Mouse (Mus musculus) left cerebral cortex, adult 18-20 months (tissue): ENCODE results near the gene Sgk2. TPM values are rescaled to one million over a fixed set of nuclear protein-coding genes. Genes with fewer than 3 reads are reported as not detected.

Source experiments
- DNase-seq, 2 experiments: peaks; one replicate each; pipeline ENCODE4 v3.0.0; 2021 to 2022; ENCODE audit warnings: low spot score in 2 of 2, mixed read lengths in 1 of 2
- long read RNA-seq, 2 experiments: library from polyadenylated mRNA; stranded (forward); transcript quantifications; one replicate each; pipeline ENCODE4 v2.0.0; 2021
- total RNA-seq, 2 experiments: library from RNA; stranded (reverse); gene quantifications; 2 replicates each; pipeline ENCODE4 v1.2.3; 2021

The Sgk2 gene
- under 1 TPM; 0.30 to 0.45 TPM for total RNA-seq
- long read RNA-seq, experiment 1, result 0 reads
- long read RNA-seq, experiment 2, partial matches to known transcripts, result 0 of 1 reads
- long read RNA-seq, experiment 2, other reads (novel, unspliced or antisense), result 1 of 1 reads

- DNase-seq, result no peak
Measured at GRCm38 (mm10) chr2:162987218-162987617, at the start of gene Sgk2. TSS of gene Sgk2 (plus strand) at chr2:162987330.

GRCm38 (mm10) chr2:162939562-162939961 is 47.6 kb upstream of the Sgk2 start:
- no peak for DNase-seq

- peak; percentile 46 to 67 for DNase-seq
Measured at GRCm38 (mm10) chr2:162943148-162943846, 43.8 kb upstream of the Sgk2 start, which contains the start of gene L3mbtl1. TSS of gene L3mbtl1 (plus strand) at chr2:162943472.

GRCm38 (mm10) chr2:162943931-162944330 is 43.2 kb upstream of the Sgk2 start:
- DNase-seq, result peak in 1 of 2 experiments; percentile 38

GRCm38 (mm10) chr2:162946964-162947363 is 40.2 kb upstream of the Sgk2 start:
- DNase-seq, result no peak

GRCm38 (mm10) chr2:162947736-162948135 is 39.4 kb upstream of the Sgk2 start:
- DNase-seq, result peak; percentile 22 to 42

GRCm38 (mm10) chr2:162948221-162948620 is 38.9 kb upstream of the Sgk2 start:
- DNase-seq, result no peak

GRCm38 (mm10) chr2:162950776-162951175 is 36.4 kb upstream of the Sgk2 start:
- DNase-seq, result no peak

- no peak for DNase-seq
Measured at GRCm38 (mm10) chr2:162956843-162957242, 30.3 kb upstream of the Sgk2 start.

- DNase-seq, result no peak
Measured at GRCm38 (mm10) chr2:162961321-162961720, 25.8 kb upstream of the Sgk2 start.

GRCm38 (mm10) chr2:162966734-162967133 is 20.4 kb upstream of the Sgk2 start:
- no peak for DNase-seq

- DNase-seq, result peak in 1 of 2 experiments; percentile 23
Measured at GRCm38 (mm10) chr2:162968357-162968756, 18.8 kb upstream of the Sgk2 start.

- no peak for DNase-seq
Measured at GRCm38 (mm10) chr2:162969101-162969500, 18.0 kb upstream of the Sgk2 start.

- no peak for DNase-seq
Measured at GRCm38 (mm10) chr2:162970896-162971295, 16.2 kb upstream of the Sgk2 start.

GRCm38 (mm10) chr2:162972752-162973151 is 14.4 kb upstream of the Sgk2 start:
- no peak for DNase-seq

- DNase-seq, result no peak
Measured at GRCm38 (mm10) chr2:162973206-162973605, 13.9 kb upstream of the Sgk2 start.

GRCm38 (mm10) chr2:162973637-162974036 is 13.5 kb upstream of the Sgk2 start:
- DNase-seq, result no peak

GRCm38 (mm10) chr2:162975157-162975775 is 11.9 kb upstream of the Sgk2 start:
- DNase-seq, result no peak

- DNase-seq, result no peak
Measured at GRCm38 (mm10) chr2:162976001-162976400, 11.1 kb upstream of the Sgk2 start.

GRCm38 (mm10) chr2:162984381-162984780 is 2.7 kb upstream of the Sgk2 start:
- DNase-seq, result no peak

- no peak for DNase-seq
Measured at GRCm38 (mm10) chr2:162985923-162986322, 1.2 kb upstream of the Sgk2 start.

GRCm38 (mm10) chr2:162986764-162987163 is 366 bp upstream of the Sgk2 start:
- DNase-seq, result no peak
